Mouse (Mus musculus) embryo, embryonic 11 days (tissue): ENCODE data around the gene Wdr20.
A peak's percentile ranks its signal among the peaks of the same experiment; 100 is the strongest.

Source experiments
- DNase-seq: peaks from one replicate; pipeline ENCODE4 v3.0.0-alpha.2; 2015

The Wdr20 gene

DNA sequence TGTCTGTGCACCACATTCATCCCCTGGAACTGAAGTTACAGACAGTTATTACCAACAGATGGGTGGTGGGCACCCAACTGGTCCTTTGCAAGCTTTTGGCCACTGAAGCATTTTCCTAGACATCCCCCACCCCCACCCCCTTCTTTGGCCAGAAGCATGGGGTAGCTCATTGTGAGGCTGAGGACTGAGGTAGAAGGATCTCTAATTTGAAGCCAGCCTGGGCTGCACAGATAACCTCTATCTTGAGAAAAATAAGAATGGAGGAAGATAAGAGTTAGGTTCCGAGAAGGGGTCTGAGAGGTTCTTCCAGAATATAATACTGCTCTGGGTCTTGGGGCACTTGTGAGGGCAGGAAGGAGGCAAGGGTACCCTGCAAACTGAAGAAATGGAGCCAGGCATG, 44.5 kb downstream of the Wdr20 start:
- no peak for DNase-seq

DNA sequence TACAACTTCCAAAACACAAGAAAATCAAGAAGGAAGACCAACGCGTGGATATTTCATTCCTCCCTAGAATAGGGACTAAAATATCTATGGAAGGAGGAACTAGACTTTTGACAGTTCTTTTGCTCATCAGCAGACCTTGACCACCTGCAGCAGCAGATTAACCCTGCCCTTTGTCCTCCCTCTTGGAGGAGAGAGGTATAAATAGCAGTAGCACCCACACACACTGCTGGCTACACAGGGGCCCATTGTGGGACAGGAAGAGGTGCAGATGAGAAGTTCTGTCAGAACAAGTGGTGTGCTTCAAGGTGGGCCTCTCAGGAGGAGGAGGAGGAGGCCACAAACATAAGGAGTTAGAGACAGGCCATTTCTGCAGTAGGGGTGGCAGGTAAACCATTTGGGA, 46.5 kb downstream of the Wdr20 start:
- no peak for DNase-seq

DNA sequence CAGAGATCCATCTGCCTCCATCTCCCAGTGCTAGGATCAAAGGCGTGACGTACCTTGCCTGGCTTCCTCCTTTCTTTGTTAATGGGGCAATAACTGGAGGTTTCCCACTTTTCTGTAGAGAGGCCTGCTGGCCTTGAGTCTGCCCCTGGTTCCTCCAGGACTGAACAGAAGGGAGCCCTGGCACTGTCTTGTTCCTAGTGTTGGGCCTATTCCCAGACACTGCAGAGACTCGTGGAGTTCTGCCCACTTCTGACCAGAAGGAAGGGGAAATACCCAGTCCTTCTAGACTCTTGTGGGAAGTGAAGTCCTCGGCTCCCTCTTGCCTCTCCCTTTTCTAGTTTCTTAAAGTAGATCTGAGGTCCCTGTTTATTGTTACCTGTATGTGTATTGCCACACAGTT, 48.5 kb downstream of the Wdr20 start:
- DNase-seq, result no peak

DNA sequence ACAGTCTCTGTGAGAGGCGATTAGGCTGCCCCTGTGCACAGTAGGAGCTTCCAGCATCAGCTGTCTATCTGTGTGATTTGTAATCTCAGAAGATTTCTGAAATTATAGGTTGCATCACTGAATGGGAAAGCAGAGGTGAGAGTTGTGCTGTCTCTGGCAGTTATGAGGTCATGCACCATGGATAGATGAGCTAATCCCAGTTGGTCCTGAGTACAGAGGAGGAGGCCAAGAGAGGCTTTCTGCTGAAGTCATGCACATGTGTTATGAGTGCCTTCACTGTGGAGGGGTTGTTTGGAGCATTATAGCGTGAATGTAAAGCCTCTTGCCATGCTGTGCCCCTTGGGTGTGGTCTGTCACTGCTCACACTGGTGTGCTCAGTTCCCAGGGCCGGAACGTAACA, 52.8 kb downstream of the Wdr20 start:
- no peak for DNase-seq

DNA sequence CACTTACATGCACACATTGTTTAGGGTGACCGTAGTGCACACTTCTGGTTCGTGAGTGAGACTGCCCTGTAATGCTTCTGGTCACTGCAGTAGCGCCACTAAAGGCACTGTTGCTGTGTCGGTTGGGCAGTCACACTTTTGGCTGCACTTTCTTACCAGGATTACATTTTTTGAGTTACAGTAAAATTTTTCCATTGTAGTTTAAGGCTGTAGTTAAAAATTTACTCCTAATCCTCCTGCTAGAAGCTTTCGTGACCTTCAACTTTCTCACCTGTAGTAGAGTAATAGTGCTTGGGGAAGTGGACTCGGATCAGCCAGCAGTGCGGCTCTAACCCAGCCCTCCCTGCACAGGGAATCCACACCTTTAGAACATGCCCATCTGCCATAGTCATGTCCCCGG, 53.3 kb downstream of the Wdr20 start:
- DNase-seq, result no peak

DNA sequence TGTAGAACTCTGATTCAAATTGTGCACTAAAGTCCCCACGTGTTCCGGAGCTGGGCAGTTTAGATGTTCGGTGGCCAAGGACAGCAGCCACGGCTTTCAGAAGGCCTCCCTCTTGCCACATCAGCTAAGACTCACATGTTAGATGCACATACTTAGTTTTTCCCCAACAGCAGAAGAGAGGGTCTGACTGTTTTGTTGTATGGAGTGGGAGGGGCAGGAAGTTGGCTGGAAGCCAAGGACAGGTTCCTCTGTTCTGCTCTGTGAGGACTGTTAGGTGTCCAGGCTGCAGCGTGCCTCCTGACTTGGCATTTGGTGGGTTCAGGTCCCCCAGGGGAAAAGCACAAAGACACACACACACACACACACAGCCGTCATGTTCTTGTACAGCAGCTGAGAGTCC, 57.3 kb downstream of the Wdr20 start:
- no peak for DNase-seq

DNA sequence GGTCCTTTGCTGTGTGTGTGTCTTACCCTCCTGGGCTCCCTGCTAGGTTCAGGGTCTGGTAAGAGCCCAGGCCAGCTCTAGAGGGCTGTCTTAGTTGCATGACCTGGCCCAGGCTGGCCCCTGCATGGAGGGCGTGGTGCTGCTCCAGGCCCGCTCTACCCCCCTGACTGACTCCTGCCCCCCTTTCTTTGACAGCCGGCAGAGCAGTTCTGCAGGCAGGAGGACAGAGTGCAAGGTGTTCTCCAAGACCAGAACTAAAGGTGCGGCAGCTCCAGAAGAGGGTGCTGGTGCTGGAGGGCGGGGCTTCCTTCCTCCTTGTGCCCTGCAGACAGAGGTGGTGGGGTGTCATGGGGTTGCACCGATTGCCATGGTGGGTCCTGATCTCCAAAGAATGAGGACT, 59.0 kb downstream of the Wdr20 start:
- DNase-seq, result no peak

DNA sequence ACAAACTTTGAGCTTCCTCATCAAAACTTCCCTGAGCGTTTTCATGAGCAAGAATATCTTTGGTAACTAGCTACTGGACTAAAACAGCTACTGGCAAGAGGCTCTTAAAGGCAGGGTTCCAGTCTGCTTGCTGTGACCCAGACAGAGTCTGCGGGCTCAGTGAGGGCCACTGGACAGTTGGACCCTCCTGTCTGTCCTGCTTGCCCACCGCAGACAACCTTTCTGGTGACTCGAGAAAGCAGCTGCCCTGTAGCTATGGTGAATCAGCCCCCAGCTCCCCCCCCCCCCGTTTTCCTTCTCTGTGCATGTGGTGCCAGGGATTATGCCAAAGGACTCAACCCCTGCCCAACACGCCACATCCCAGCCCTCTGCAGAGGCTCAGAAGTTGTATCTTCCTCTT, 59.5 kb downstream of the Wdr20 start:
- DNase-seq, result no peak

DNA sequence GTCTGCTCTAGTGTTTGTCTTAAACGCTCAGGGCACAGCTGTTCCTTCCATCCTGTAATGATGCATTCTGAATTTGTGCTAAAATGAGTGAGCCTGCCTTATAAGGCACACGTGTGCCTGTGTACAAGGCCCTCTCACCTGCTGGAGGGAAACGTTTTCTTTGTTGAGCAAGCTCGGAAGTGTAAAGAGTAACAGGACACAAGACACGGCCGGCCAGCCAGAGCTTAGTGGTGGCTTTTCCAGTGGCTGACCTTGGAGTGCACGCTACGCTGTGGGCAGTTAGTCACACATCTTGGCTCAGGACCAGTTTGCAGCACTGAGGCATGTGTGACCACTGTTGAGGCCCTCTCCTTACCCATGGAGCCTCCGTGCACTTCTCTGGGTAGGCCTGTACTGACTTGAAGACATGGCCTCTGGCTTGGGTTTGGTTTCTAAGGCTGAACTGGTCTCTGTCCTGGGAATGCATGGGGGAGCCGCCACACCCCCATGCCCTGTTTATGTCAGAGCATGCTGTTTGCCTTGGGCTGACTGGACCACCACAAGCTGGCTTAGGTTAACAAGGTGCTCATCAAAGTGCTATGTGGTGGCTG, 60.2 kb downstream of the Wdr20 start:
- no peak for DNase-seq

DNA sequence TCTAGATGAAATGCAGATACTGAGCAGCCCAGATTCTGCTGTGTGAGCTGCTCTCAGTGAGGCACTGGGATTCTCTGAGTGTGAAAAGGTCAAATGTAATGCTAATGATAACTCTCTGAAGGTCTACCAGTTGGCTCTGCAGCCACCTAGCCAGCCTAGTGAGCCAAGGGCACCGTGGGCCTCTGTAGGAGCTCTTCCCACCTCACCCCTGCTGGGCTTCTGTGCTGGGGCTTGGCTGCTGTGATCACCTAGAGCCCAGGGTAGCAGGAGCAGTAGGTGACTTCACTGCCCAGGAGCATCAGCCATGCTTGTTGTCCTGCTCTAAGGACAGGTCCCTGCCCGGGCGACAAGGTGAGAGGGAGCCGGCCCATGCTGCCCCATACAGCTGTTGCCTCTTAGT, 61.5 kb downstream of the Wdr20 start:
- no peak for DNase-seq

DNA sequence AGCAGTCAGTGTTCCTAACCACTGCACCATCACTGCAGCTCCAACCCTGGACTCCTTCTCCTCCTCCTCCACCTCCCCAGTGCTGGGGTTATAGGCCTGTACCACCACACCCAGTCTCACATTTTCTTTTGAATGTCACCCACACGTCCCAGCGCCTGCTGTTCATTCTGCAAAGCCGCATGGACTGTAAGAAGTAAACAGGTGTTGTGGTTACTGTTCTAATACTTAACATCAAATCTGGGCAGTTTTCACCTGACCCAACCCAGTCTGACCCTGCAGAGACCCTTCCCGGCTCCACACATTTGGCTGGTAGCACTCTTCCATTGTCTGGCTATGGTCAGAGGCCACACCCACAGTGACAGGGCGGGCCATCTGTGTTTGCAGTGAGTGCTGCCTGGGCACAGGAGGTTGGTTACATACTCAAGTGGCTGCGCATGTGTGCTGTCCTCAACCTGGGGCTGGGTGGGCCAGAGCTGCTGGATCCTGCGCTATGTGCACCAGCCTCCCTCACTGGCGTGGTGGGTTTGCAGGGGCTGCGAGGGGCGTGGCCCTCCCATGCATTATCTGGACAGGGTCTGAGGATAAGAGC, 64.2 kb downstream of the Wdr20 start:
- no peak for DNase-seq

DNA sequence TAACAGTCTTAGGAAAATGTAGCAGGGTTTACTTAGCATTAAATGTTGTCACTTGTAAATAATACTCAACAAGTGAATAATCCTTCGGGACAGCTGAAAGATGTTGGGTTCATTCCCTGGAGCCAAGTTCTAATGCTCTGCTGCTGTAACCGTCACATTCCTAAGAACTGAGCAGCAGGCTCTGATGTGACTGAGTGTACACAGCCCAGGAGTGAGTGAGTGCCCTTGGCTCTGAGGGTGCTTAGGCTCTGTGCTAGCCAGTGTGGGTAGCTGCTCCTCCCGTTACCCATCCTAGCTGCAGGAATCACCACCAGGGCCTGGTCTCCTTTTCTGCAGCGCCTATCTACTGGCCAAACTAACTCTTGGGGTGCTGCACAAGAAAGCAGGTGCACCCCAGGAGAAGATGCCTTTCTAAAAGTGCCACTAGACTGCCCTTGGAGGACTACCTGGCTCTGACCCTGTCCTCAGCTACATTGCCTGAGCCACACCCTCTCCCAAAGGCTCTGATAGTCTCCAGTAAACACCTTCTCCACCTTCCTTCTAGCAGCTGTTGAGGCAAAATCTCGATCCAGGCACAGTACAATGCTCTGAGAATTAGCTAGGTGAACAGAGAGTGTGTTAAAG, 65.0 kb downstream of the Wdr20 start:
- no peak for DNase-seq

DNA sequence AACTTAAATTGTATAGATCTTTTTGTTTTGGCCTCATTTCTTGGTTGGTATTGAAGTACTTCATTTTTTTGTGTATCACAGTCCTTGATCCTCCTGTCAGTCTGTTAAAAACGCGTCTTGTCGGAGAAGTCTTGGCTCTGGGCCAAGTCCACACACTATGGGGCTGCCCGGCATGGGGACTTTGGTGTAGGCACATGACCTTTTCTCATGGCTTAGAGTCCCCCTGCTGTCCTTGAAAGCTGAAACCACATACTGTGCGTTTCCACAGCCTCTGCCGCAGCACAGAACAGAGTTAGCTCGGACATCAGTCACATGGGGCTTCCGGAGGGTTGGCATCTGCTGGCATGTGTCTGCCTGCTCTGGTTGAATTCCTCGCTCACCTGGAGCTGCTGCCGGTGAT, 66.5 kb downstream of the Wdr20 start:
- DNase-seq, result peak; percentile 58

DNA sequence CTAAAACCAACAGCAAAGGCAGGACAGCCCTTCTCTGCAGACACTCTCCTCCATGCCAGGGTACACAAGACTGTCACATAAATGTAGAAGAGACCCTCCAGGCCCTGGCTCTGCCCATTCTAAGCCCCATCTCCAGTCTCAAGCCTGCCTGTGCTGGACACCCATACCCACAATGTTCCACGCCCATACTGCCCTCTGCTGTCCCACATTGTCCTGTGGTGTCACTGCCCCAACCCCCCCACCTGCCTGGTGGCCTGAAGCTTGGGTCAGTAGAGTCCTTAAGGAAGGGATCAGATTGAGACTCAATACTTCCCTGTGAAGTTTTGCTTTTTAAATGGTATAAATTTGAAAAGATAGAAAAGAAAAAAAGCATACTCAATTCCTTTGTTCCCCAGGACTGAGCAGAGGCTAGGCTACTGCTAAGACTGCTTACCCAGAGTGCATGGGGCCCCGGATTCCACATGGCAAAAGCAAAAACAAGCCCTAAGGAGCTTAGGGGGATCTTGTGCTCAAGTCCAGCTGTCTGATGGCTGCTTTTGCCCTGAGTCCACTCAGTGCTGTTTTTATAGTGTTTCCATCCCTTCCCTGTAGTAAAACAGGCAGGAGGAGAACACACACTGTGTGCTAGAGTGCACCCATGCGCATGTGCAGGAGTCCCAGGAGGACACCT, 68.7 kb downstream of the Wdr20 start:
- DNase-seq, result no peak

DNA sequence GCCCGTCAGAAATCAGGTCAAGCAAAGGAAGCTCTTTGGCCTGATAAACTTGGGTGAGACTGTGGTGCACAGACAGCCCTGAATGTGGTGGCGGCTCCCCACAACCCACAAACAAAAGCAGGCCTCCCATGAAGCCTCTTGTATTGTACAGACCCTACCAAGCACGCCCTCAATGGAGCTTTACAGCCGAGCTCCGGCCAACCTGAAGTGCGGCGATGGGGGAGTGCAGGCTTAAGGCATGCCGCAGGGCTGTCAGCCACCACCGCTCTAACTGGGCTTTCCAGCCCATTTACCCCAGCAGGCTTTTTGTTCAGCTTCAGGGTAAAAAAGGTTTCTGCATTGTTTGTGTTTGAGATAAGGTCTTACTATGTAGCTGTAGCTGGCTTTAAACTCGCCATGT, 70.7 kb downstream of the Wdr20 start:
- peak; percentile 26 for DNase-seq

DNA sequence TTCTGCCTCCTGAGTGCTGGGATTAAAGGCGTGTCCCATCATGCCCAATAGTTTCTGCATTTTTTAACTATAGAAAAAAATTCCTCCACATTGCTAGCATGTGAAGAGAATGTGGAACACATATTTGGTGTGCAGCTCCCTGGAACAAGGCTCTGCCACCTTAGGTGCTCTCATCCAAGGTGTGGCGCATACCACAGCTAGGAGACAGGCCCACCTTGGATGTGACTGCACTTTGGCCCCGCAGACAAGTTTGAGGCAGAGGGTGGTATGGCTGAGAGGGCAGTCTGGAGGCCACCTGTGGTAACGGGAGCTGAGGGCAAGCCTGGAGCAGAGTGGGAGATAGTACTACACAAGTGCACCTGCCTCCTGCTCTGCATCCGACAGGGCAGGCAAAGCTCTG, 71.1 kb downstream of the Wdr20 start:
- DNase-seq, result no peak

DNA sequence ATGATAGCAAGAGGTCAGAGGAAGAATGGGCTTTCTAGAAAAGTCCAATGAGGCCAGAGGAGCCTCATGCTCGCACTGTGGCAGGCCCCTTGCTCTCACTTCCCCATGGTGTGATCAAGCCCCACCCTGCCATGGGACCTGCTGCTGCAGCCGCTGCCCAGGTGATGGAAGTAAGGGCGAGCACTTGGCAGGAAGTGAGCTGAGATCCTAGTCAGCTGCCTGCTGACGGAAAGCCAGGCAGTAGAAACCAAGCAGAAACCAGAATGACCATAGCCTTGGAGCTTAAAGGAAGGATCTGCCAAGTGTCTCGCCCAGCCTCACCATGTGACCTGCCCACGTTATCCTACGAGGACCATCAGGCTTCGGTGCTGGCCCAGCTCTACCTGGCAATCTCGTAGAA, 75.4 kb downstream of the Wdr20 start:
- no peak for DNase-seq

DNA sequence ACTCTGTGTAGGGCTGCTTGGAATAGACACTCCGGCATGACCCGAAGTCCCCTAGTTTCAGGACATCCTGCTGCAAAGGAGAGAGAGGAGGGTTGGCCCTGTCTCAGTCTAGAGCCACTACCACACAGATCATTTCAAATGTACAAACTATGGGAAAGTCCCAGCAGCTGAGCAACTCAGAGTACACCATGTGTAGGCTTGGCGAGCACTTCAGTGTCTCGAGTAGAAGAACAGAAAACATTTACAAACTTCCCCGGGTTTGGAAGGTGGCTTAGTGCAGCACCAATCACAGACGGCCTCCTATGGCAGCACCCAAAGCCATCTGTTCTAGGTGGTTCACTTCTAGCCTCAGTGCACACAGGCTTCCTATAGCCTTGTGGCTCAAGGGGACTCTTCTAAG, 75.9 kb downstream of the Wdr20 start:
- no peak for DNase-seq

DNA sequence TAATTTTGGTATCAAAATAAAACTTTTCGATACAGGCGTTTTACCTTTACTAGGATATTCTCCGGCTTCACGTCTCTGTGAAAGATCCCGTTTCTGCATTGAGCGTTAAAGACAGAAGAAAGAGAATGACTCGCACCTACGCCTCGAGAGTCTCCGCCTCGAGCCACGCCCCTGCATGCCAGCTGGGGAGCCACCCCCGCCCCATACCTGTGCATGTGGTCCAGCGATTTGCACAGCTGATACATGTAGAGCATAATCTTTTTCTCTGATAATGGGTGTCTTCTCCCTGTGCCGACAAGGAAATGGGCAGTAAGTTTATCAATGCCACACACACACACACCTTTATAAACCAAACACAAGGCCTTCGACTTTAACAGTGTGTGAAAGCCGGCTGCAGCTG, 77.2 kb downstream of the Wdr20 start:
- no peak for DNase-seq

DNA sequence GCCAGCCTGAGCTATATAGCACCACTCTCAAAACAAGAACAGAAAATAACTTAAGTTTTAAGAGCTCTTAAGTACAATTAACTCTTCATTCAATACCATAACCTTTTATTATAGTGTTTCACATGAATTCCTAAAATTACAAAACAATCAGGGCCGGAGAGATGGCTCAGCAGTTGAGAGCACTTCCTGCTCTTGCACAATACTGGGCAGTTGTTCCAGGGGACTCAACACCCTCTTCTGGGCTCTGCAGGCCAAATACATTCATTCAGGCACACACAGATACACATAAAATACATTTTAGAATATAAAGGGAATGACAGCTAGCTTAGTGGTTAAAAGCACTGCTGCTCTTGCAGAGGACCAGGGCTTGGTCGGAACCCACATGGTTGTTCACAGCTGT, 79.1 kb downstream of the Wdr20 start:
- no peak for DNase-seq

DNA sequence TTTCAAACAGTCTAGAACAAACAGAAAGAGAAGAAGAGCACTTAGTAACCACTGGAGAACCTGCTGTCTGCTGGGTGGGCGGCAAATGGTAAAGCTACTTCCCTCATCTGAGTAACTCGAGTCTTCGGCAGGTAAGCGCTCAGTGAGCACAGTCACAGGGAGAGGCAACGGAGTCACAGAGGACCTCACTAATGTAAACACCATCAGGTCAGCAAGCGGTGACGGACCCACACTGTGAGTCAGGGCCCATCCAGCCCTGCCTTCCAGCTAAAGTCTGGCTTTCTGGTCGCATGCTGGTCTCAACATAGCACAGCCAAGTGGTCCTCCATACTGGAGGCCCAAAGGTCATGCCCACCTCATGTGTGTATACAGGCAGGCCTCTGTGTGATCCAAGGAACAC, 81.6 kb downstream of the Wdr20 start:
- DNase-seq, result no peak

DNA sequence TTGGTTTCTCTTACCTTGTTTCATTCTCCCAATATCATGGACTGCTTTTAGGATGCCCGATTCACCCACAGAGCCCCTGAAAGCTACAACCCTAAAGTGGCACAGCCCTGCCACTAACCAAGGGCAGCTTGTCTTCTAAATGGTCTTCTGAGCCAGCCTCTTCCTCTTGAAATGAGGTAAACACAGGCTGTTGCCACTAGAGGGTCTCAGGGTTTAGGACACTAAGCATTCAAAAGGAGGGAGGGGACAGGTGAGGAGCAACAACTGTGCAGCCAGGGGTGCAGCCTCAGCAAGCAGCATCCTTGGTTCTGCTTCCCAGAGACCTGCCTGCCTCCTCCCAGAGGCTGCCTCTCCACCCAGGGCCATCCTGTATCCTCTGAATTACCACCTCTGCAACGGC, 84.0 kb downstream of the Wdr20 start:
- DNase-seq, result no peak

DNA sequence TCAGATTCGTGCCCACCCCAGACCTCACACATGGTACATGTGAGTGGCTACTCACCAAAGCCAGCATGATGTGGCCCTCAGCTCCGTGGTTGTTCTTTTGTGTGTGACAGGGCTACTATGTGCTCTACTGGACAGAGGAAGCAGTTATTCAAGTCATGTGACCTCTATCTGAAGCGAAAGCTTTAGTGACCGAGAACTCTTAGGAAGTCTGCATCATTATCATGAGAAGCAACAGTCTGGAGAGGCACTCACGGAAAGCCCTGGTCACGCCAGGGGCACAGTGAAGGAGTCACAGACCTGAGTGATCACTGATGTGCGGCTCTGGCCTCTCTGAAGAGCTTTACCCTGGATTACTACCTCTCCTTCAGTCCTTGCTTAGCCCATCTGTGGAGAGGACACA, 84.6 kb downstream of the Wdr20 start:
- no peak for DNase-seq

DNA sequence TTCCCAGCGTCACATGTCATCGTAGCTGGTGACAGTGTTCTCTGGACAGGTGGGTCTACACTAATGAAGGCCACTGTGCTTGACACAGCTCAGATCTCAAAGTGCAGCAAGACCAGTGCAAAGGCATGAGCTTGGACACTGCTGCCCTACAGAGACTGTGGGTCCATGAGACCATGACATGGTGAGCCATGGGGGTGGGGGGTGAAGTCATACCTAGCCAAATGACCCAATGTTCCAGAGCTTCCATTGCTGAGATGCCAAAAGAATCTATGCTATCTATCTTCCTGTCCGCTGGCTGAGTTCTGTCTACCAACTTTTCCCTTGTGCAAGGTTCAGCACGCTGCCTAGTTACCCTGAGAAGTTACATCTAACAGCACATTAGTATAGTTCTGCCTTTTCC, 91.2 kb downstream of the Wdr20 start:
- DNase-seq, result no peak
